Mouse (Mus musculus) lung, embryonic 15.5 days (tissue): ENCODE data around the gene Otx1. TPM values are rescaled to one million over a fixed set of nuclear protein-coding genes. Genes with fewer than 3 reads are reported as not detected.
A peak's percentile ranks its signal among the peaks of the same experiment; 100 is the strongest.

Experiments
- ATAC-seq: fragments of 200-750 bp; cut with Nextera tagmentation; 2 replicates; pipeline ENCODE4 v1.8.0; 2017; ENCODE audit warnings: moderate number of reproducible peaks, borderline replicate concordance; ENCODE audit not compliant: low FRiP score, low TSS enrichment; ENCODE audit errors: extremely low read depth
- H3K27ac ChIP-seq: fragments of 300-500 bp; sonication (generic); 2 replicates; pipeline ENCODE4 v1.5.1; 2015; ENCODE audit warnings: moderate library complexity, mild to moderate bottlenecking, inconsistent platforms
- H3K27me3 ChIP-seq: fragments of 300-500 bp; sonication (generic); 2 replicates; pipeline ENCODE4 v1.6.1; 2015; ENCODE audit warnings: inconsistent platforms
- H3K36me3 ChIP-seq: fragments of 300-500 bp; sonication (generic); 2 replicates; pipeline ENCODE4 v1.6.1; 2015; ENCODE audit warnings: inconsistent platforms
- H3K4me1 ChIP-seq: fragments of 300-500 bp; sonication (generic); 2 replicates; pipeline ENCODE4 v1.6.1; 2015; ENCODE audit warnings: inconsistent platforms
- H3K4me2 ChIP-seq: fragments of 300-500 bp; sonication (generic); 2 replicates; pipeline ENCODE4 v1.6.1; 2015; ENCODE audit warnings: inconsistent platforms, mild to moderate bottlenecking, moderate library complexity
- H3K4me3 ChIP-seq: fragments of 300-500 bp; sonication (generic); 2 replicates; pipeline ENCODE4 v1.5.1; 2015; ENCODE audit warnings: mild to moderate bottlenecking, inconsistent platforms
- H3K9ac ChIP-seq: fragments of 300-500 bp; sonication (generic); 2 replicates; pipeline ENCODE4 v1.6.1; 2015; ENCODE audit warnings: inconsistent platforms
- H3K9me3 ChIP-seq: fragments of 300-500 bp; sonication (generic); 2 replicates; pipeline ENCODE4 v1.6.1; 2016; ENCODE audit warnings: inconsistent platforms
- WGBS: fragments of 180-500 bp; shearing (Covaris S2); methylation state at CpG from one replicate; pipeline ENCODE4 v1.1.7; 2015; 5-methylcytosine and 5-hydroxymethylcytosine counted together
- polyA plus RNA-seq: library from polyadenylated mRNA; unstranded; fragments of >200 nt; fragmentation: Nextera tagmentation; extraction: Ambion mirVana; gene quantifications from 2 replicates; pipeline ENCODE4 v1.2.1, GENCODE M21; 2015

Otx1 gene
- polyA plus RNA-seq, 1 experiment from 2014 or later, result 0.25 TPM

GRCm38 (mm10) chr11:22006471-22007087 lies 3.9 kb upstream of the Otx1 start:
- H3K4me3 ChIP-seq, result no peak overlapping the region
- H3K9me3 ChIP-seq, result no peaks in the 10 kb centered on the region
- no peak for ATAC-seq
- peaks cover 28% of the 10 kb centered on the region for H3K4me1 ChIP-seq
- H3K4me2 ChIP-seq, result peak overlapping the region; percentile 17; the same call in 1 of the 2 replicates
- 40% methylated on average over 12 of the region's 12 CpGs for WGBS
- H3K27ac ChIP-seq, result no peak overlapping the region
- H3K36me3 ChIP-seq, result no peaks in the 10 kb centered on the region
- peaks cover 76% of the 10 kb centered on the region for H3K27me3 ChIP-seq
- no peak overlapping the region for H3K9ac ChIP-seq

- no peak for ATAC-seq
- Histone ChIP-seq H3K4me1 (peaks cover 40% of the 10 kb centered on the region), H3K27ac (no peak overlapping the region), H3K27me3 (peaks cover 84% of the 10 kb centered on the region), H3K4me2 (no peak overlapping the region), H3K36me3 (no peaks in the 10 kb centered on the region), H3K9ac (no peak overlapping the region), H3K4me3 (no peak overlapping the region), H3K9me3 (no peaks in the 10 kb centered on the region)
- WGBS, result 35% methylated on average over 9 of the region's 9 CpGs
Observed at GRCm38 (mm10) chr11:22005281-22005870, 2.7 kb upstream of the Otx1 start.

GRCm38 (mm10) chr11:22004331-22004841 lies 1.7 kb upstream of the Otx1 start:
- Histone ChIP-seq H3K4me2 (no peak overlapping the region), H3K9me3 (no peaks in the 10 kb centered on the region), H3K27ac (no peak overlapping the region), H3K27me3 (peaks cover 90% of the 10 kb centered on the region), H3K9ac (no peak overlapping the region), H3K36me3 (no peaks in the 10 kb centered on the region), H3K4me1 (peaks cover 40% of the 10 kb centered on the region), H3K4me3 (0 out of 2 replicates have a peak overlapping the region, but pooled peaks have one; percentile 8)
- ATAC-seq, result no peak
- 4% methylated on average over 18 of the region's 18 CpGs for WGBS

- ATAC-seq, result no peak
- Histone ChIP-seq H3K4me3 (peak overlapping the region; percentile 54), H3K27ac (no peak overlapping the region), H3K9ac (no peak overlapping the region), H3K9me3 (no peaks in the 10 kb centered on the region), H3K4me1 (peaks cover 40% of the 10 kb centered on the region), H3K27me3 (peaks cover 95% of the 10 kb centered on the region), H3K4me2 (peak overlapping the region; percentile 90; the same call in 1 of the 2 replicates), H3K36me3 (no peaks in the 10 kb centered on the region)
- WGBS, result 1% methylated on average over 31 of the region's 31 CpGs
Observed at GRCm38 (mm10) chr11:22003341-22003981, 764 bp upstream of the Otx1 start.

- Histone ChIP-seq H3K36me3 (no peaks in the 10 kb centered on the region), H3K4me3 (peak overlapping the region; percentile 54), H3K27me3 (peaks cover 95% of the 10 kb centered on the region), H3K4me1 (peaks cover 44% of the 10 kb centered on the region), H3K9ac (peak overlapping the region; percentile 24; the same call in 1 of the 2 replicates), H3K27ac (no peak overlapping the region), H3K9me3 (no peaks in the 10 kb centered on the region), H3K4me2 (peak overlapping the region; percentile 90)
- WGBS, result 2% methylated on average over 34 of the region's 34 CpGs
- ATAC-seq, result no peak
Observed at GRCm38 (mm10) chr11:22002062-22002782, 475 bp downstream of the Otx1 start.

- Histone ChIP-seq H3K4me2 (peak overlapping the region; percentile 90), H3K4me1 (peaks cover 49% of the 10 kb centered on the region), H3K27ac (no peak overlapping the region), H3K4me3 (peak overlapping the region; percentile 54), H3K9ac (peak overlapping the region; percentile 24; the same call in 1 of the 2 replicates), H3K36me3 (no peaks in the 10 kb centered on the region), H3K9me3 (no peaks in the 10 kb centered on the region), H3K27me3 (peaks cover 95% of the 10 kb centered on the region)
- under 1% methylated on average over 46 of the region's 59 CpGs for WGBS
- ATAC-seq, result peak; percentile 76; the same call in 1 of the 2 replicates
Observed at GRCm38 (mm10) chr11:22001321-22002061, 1.2 kb downstream of the Otx1 start.

- Histone ChIP-seq H3K9ac (peak overlapping the region; percentile 22; the same call in 1 of the 2 replicates), H3K4me2 (peak overlapping the region; percentile 90), H3K36me3 (no peaks in the 10 kb centered on the region), H3K4me3 (peak overlapping the region; percentile 54), H3K4me1 (peaks cover 53% of the 10 kb centered on the region), H3K9me3 (no peaks in the 10 kb centered on the region), H3K27ac (no peak overlapping the region), H3K27me3 (peaks cover 95% of the 10 kb centered on the region)
- no peak for ATAC-seq
- WGBS, result 8% methylated on average over 48 of the region's 48 CpGs
Observed at GRCm38 (mm10) chr11:22000316-22001076, 2.2 kb downstream of the Otx1 start.

- no peak for ATAC-seq
- peak overlapping the region; percentile 54; the same call in 1 of the 2 replicates for H3K4me3 ChIP-seq
- H3K4me2 ChIP-seq, result peak overlapping the region; percentile 90; the same call in 1 of the 2 replicates
- H3K9ac ChIP-seq, result no peak overlapping the region
- H3K27ac ChIP-seq, result no peak overlapping the region
- 12% methylated on average over 31 of the region's 31 CpGs for WGBS
- H3K36me3 ChIP-seq, result no peaks in the 10 kb centered on the region
- H3K9me3 ChIP-seq, result no peaks in the 10 kb centered on the region
- peaks cover 51% of the 10 kb centered on the region for H3K4me1 ChIP-seq
- H3K27me3 ChIP-seq, result peaks cover 96% of the 10 kb centered on the region
Observed at GRCm38 (mm10) chr11:21999396-22000315, 3.0 kb downstream of the Otx1 start.

GRCm38 (mm10) chr11:21998141-21999047 lies 4.3 kb downstream of the Otx1 start:
- Histone ChIP-seq H3K9ac (no peak overlapping the region), H3K27me3 (peaks cover 96% of the 10 kb centered on the region), H3K4me1 (peaks cover 47% of the 10 kb centered on the region), H3K9me3 (no peaks in the 10 kb centered on the region), H3K4me2 (no peak overlapping the region), H3K27ac (no peak overlapping the region), H3K36me3 (no peaks in the 10 kb centered on the region), H3K4me3 (no peak overlapping the region)
- WGBS, result 8% methylated on average over 32 of the region's 32 CpGs
- no peak for ATAC-seq
